Mouse (Mus musculus) cerebellum, postnatal 10 days (tissue): Measurements from ENCODE around the gene Tor3a.
"Not testable (repeated sequence)": the region's sequence is repeated elsewhere in the genome, so short reads cannot be mapped to it uniquely, and the experiment has no call there.

ENCODE experiments used
- DNase-seq, 2 experiments: peaks; one replicate each; pipeline ENCODE4 v3.0.0; 2021; ENCODE audit warnings: mixed read lengths in 2 of 2

The Tor3a gene

GRCm38 (mm10) chr1:156669208-156669983 is 4.8 kb downstream of the Tor3a start:
- DNase-seq, result no peak

- no peak for DNase-seq
Observed at GRCm38 (mm10) chr1:156668602-156669001, 5.6 kb downstream of the Tor3a start.

GRCm38 (mm10) chr1:156667141-156667926 is 6.8 kb downstream of the Tor3a start:
- no peak for DNase-seq

- DNase-seq, result no peak
Observed at GRCm38 (mm10) chr1:156665777-156666176, 8.4 kb downstream of the Tor3a start.

GRCm38 (mm10) chr1:156660660-156661236 is 13.4 kb downstream of the Tor3a start:
- not testable (repeated sequence) for DNase-seq

- no peak for DNase-seq
Observed at GRCm38 (mm10) chr1:156659906-156660659, 14.1 kb downstream of the Tor3a start.

- peak; percentile 61 to 65 for DNase-seq
Observed at GRCm38 (mm10) chr1:156658676-156659075, 15.5 kb downstream of the Tor3a start.

GRCm38 (mm10) chr1:156657523-156657922 is 16.6 kb downstream of the Tor3a start:
- DNase-seq, result no peak

- DNase-seq, result no peak
Observed at GRCm38 (mm10) chr1:156654735-156655530, 19.2 kb downstream of the Tor3a start.

- peak in 1 of 2 experiments; percentile 57 for DNase-seq
Observed at GRCm38 (mm10) chr1:156652189-156652822, 21.9 kb downstream of the Tor3a start.

GRCm38 (mm10) chr1:156650631-156651030 is 23.5 kb downstream of the Tor3a start:
- DNase-seq, result no peak

GRCm38 (mm10) chr1:156648705-156649104 is 25.5 kb downstream of the Tor3a start:
- no peak for DNase-seq

- DNase-seq, result peak; percentile 79 to 80
Observed at GRCm38 (mm10) chr1:156645971-156646370, 28.2 kb downstream of the Tor3a start.

GRCm38 (mm10) chr1:156644780-156645523 is 29.2 kb downstream of the Tor3a start:
- DNase-seq, result peak; percentile 74 to 75

GRCm38 (mm10) chr1:156644061-156644460 is 30.1 kb downstream of the Tor3a start:
- DNase-seq, result no peak

- no peak for DNase-seq
Observed at GRCm38 (mm10) chr1:156642813-156643212, 31.3 kb downstream of the Tor3a start.

- DNase-seq, result no peak
Observed at GRCm38 (mm10) chr1:156641808-156642207, 32.3 kb downstream of the Tor3a start.

GRCm38 (mm10) chr1:156640577-156640976 is 33.6 kb downstream of the Tor3a start:
- peak in 1 of 2 experiments; percentile 40 for DNase-seq

- no peak for DNase-seq
Observed at GRCm38 (mm10) chr1:156639455-156639854, 34.7 kb downstream of the Tor3a start.

- no peak for DNase-seq
Observed at GRCm38 (mm10) chr1:156635148-156635547, 39.0 kb downstream of the Tor3a start.

GRCm38 (mm10) chr1:156633095-156633494 is 41.1 kb downstream of the Tor3a start:
- peak; percentile 62 to 83 for DNase-seq
